Mouse (Mus musculus) bone marrow, adult 2 months (tissue): Measurements from ENCODE around the gene Baz2b. TPM values are rescaled to one million over a fixed set of nuclear protein-coding genes. Genes with fewer than 3 reads are reported as not detected.
A peak's percentile ranks its signal among the peaks of the same experiment; 100 is the strongest.

ENCODE experiments used
- H3K27ac ChIP-seq: fragments of 200-500 bp; 2 replicates; pipeline ENCODE4 v1.5.1; 2012; ENCODE audit warnings: low read depth, mild to moderate bottlenecking, control low read depth, inconsistent platforms, low read length; ENCODE audit not compliant: control insufficient read depth, poor library complexity, insufficient read depth
- H3K4me1 ChIP-seq: fragments of 200-500 bp; 2 replicates; pipeline ENCODE4 v1.6.1; 2011; ENCODE audit warnings: low read length; ENCODE audit not compliant: control insufficient read depth, insufficient read depth
- H3K4me3 ChIP-seq: fragments of 200-500 bp; replicated peaks from 2 replicates; pipeline ENCODE3; 2011; ENCODE audit warnings: mild to moderate bottlenecking, low read depth, low read length, control low read depth; ENCODE audit not compliant: control insufficient read depth
- CTCF ChIP-seq: fragments of 200-500 bp; IDR thresholded peaks from 2 replicates; pipeline ENCODE4 v1.5.1; 2011; ENCODE audit warnings: low read length, control low read depth; ENCODE audit not compliant: control insufficient read depth, insufficient read depth
- POLR2A ChIP-seq: fragments of 200-500 bp; IDR thresholded peaks from 2 replicates; pipeline ENCODE4 v1.6.1; 2011; ENCODE audit warnings: low read depth, mild to moderate bottlenecking, control low read depth, low read length, borderline replicate concordance; ENCODE audit not compliant: control insufficient read depth
- WGBS: fragments of 180-500 bp; shearing (Covaris S2); methylation state at CpG from one replicate; pipeline ENCODE4 v1.1.7; 2018; 5-methylcytosine and 5-hydroxymethylcytosine counted together
- polyA plus RNA-seq: library from polyadenylated mRNA; stranded (reverse); fragments of >200 nt; gene quantifications from 2 replicates; pipeline ENCODE4 v1.2.4, GENCODE M21; 2011; ENCODE audit warnings: low replicate concordance; ENCODE audit not compliant: missing spikeins, insufficient read depth, insufficient read length

Gene Baz2b
- polyA plus RNA-seq, 1 experiment = 77.9 TPM

DNA sequence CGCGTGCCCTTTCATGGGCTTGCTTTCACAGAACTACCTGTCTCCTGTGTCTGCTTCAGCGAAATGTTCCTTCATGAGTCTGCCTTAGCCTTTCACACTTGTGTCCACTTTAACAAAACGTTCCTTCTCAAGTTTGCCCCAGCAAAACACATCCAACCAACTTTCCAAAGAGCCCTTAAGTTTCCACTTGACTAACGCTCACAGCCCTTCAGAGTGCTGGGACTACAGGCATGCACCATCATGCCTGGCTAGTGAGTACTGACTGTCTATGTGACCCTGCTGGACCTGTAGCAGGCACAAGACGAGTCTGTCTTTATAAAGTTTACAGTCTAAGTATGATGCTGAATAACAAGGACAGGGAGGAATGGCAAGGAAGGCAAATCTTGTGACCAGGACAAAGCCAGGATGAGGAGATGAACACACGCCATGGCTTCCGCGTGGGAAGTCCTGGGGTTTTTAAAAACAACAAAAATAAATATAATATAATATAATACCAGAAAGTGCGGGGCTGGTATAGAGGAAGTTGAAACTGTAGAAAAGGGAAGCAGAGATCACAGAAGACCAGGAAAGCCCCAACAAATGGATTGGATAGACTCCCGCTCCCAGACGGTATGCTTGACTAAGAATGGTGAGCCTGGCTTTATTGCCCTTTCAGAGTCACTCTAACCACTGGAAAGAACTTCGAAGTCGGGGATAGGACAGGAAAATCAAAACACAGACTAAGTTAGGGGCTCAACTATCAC is 120.7 kb downstream of the Baz2b start:
- WGBS = 69% methylated on average over 14 of the region's 14 CpGs

GRCm38 (mm10) chr2:60086197-60086903 is 123.3 kb downstream of the Baz2b start:
- Histone ChIP-seq H3K4me3 (peak overlapping the region; percentile 28), H3K27ac (peak overlapping the region; percentile 81), H3K4me1 (peaks cover 9% of the 10 kb centered on the region)
- TF ChIP-seq CTCF = no peak
- no peak for TF ChIP-seq POLR2A
- 45% methylated on average over 8 of the region's 8 CpGs for WGBS

More for the DNA sequence above, 120.7 kb downstream of the Baz2b start:
- no peak overlapping the region; the same call in 1 of the 2 replicates for H3K27ac ChIP-seq
- H3K4me3 ChIP-seq = no peak overlapping the region
- H3K4me1 ChIP-seq = peaks cover 8% of the 10 kb centered on the region
- TF ChIP-seq POLR2A (no peak), CTCF (no peak)

GRCm38 (mm10) chr2:60084823-60085222 is 124.8 kb downstream of the Baz2b start:
- peak overlapping the region; percentile 63 for H3K27ac ChIP-seq
- TF ChIP-seq CTCF (no peak), POLR2A (no peak)
- 89% methylated on average over 1 of the region's 1 CpGs for WGBS
- H3K4me3 ChIP-seq = no peak overlapping the region
- peaks cover 7% of the 10 kb centered on the region for H3K4me1 ChIP-seq

DNA sequence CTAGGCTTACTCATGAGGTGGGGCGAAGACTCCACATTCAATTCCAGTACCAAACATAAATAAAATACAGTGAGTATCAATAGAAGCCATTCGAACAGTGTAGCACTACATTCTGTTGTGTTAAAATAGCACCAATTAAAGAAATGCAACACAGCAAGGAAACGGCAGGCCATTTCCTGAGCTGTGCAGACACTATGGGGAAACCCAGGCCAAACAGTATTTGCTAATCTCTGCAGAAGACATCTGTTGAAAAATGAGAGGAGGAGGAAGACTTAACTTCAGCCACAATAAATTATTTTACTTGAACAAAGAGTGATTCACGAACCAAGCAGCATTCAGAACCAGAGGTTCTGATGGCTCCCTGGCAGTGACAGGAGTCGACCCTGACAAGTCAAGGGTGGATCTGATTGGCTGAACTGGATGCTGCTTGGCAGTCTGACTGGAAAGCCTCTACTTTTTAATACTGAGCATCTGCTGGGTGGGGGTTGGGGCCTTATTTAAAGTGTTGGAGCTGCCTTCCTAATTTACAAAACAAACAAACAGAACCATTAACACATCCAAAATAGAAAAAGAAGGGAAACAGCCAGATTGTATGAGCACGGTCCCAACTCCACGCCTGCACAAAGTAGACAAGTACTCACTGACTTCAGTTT is 126.5 kb downstream of the Baz2b start:
- TF ChIP-seq CTCF (no peak), POLR2A (no peak)
- peaks cover 4% of the 10 kb centered on the region for H3K4me1 ChIP-seq
- no peak overlapping the region for H3K4me3 ChIP-seq
- 33% methylated on average over 7 of the region's 7 CpGs for WGBS
- H3K27ac ChIP-seq = peak overlapping the region; percentile 74

DNA sequence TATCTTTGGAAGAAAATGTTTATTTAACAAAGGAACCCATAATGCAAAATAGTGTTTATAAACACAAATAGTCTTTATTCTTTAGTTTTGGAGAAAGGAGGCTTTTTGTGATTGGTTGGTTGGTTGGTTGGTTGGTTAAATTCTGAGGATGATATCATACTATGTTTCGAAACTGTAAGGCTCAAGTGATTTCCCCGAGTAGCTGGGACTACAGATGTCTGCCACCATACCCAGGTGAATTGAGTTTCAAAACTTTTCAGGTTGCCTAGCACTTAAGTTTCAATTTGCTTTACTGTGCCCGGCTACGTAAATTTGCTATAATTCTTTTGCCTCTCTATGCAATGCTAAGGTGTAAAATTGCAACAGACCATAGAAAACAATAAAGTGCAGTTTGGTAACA is 127.4 kb downstream of the Baz2b start:
- Histone ChIP-seq H3K4me1 (peaks cover 1% of the 10 kb centered on the region; the same call in 1 of the 2 replicates), H3K4me3 (no peak overlapping the region), H3K27ac (no peak overlapping the region)
- 47% methylated on average over 4 of the region's 4 CpGs for WGBS
- TF ChIP-seq POLR2A (no peak), CTCF (no peak)

DNA sequence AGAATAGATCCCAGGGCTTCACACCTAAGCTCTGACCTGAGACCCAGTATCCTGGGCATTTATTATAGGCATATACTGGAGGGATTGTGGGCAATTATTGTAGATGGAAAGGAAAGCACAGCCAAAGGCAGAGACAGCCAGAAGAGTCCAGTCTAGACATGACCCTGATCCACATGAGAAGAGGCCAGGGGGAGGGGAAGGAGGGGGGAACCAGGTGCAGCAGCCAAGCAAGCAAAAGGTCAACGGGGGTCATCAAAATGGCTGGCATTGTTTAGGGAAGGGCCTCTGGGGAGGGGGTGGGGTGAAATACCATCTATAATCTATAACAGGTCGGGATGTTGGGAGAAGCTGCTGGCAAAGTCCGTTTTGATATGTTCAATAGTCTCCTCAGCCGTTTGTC is 128.8 kb downstream of the Baz2b start:
- TF ChIP-seq CTCF = no peak
- TF ChIP-seq POLR2A = no peak
- H3K4me1 ChIP-seq = peaks cover 1% of the 10 kb centered on the region; the same call in 1 of the 2 replicates
- H3K4me3 ChIP-seq = no peak overlapping the region
- 91% methylated on average over 4 of the region's 4 CpGs for WGBS
- no peak overlapping the region for H3K27ac ChIP-seq

- 74% methylated on average over 9 of the region's 9 CpGs for WGBS
- peak overlapping the region; percentile 40 for H3K27ac ChIP-seq
- TF ChIP-seq CTCF (no peak), POLR2A (no peak)
- no peak overlapping the region for H3K4me3 ChIP-seq
- no peaks in the 10 kb centered on the region; the same call in 1 of the 2 replicates for H3K4me1 ChIP-seq
These were observed 132.0 kb downstream of the Baz2b start for GRCm38 (mm10) chr2:60077631-60078030.

DNA sequence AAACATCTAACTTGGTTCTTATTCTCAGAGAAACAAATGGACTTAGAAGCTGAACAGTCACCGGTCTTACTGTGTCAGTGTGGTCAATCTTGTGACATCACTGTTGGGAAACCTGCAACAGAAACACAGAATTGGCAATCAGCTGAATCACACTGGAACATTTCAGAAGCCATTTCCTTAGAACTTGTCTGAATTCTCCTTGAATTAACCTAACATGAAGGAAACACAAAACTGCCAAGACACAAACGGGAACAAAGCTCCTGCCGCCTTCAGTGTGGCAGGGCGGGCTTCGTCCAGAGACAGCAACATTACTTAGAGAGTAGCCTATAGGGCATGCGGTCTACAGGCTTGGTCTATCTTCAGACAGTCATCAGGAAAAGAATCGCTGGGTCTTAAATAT is 132.8 kb downstream of the Baz2b start:
- Histone ChIP-seq H3K27ac (peak overlapping the region; percentile 76), H3K4me1 (no peaks in the 10 kb centered on the region; the same call in 1 of the 2 replicates), H3K4me3 (no peak overlapping the region)
- 12% methylated on average over 7 of the region's 7 CpGs for WGBS
- no peak for TF ChIP-seq CTCF
- no peak for TF ChIP-seq POLR2A
